ENCODE assay signal across 8 mouse cellular contexts in the genomic region with DNA sequence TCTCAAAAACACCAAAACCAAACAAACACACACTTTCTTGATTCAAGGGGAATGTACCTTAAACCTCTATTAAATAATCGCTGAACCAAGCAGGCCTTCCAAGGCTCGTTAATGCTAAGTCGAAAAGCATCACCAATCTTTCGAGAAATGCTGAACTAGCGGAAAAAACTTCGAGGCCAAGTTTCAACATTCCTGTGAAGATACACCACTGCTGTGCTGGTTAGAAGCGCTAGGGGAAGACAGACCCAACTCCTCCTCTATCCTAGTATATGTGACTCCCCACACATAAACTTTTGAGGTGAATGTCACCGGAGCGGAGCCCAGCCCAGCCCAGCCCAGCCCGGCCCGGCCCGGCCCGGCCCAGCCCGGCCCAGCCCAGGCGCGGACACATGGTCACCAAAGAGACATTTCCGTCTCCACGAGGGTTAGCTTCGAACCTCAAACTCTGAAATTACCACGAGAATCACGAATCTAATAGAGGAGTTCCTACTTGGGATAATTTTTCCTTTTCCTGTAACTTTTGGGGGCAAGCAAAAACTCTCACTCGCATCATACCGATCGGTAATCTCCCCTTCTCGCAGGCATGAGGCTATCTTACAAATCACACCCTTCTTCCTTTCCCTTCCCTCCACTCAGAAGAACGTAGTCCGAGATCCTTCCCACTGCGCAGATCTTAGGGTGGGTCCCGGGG. TPM values are rescaled to one million over a fixed set of nuclear protein-coding genes. Genes with fewer than 3 reads are reported as not detected.
DNase-seq lines count a peak whose midpoint lies in the region; TF ChIP-seq lines count a peak whose summit lies in the region.

No protein-coding gene starts in this region.

- no peaks in the 10 kb centered on the region for H3K9me3 ChIP-seq in CH12.LX (replicated peaks; ENCODE audit: low read length)
- H3K9me3 ChIP-seq in forebrain, embryonic 10.5 days, result no peaks in the 10 kb centered on the region
- no peaks in the 10 kb centered on the region for H3K9me3 ChIP-seq in megakaryocyte, embryonic 14.5 days

- peaks cover 21 to 66% of the 10 kb centered on the region in 2 experiments for H3K4me1 ChIP-seq in CH12.LX (ENCODE audit: control insufficient read depth in 1 of 2, insufficient read depth in 2 of 2)
- peaks cover 53% of the 10 kb centered on the region for H3K4me1 ChIP-seq in forebrain, embryonic 10.5 days
- H3K4me1 ChIP-seq in megakaryocyte, embryonic 14.5 days, result peaks cover 62% of the 10 kb centered on the region

- H3K4me2 ChIP-seq in CH12.LX (ENCODE audit: insufficient read depth, low read depth, poor library complexity, severe bottlenecking), result peak overlapping the region; percentile 63

- peak overlapping the region; percentile 91 for H3K27ac ChIP-seq in CH12.LX (ENCODE audit: insufficient read depth, low read depth)
- H3K27ac ChIP-seq in forebrain, embryonic 10.5 days, result peak overlapping the region; percentile 96

- H3K9ac ChIP-seq in CH12.LX (ENCODE audit: insufficient read depth, low read depth), result peak overlapping the region; percentile 87

- DNase-seq in 3134 (ENCODE audit: extremely low read depth, insufficient read length, low spot score), result peak; percentile 42
- peak; percentile 58 for DNase-seq in CH12.LX (ENCODE audit: extremely low read depth)
- no peak for DNase-seq in forebrain, embryonic 10.5 days (ENCODE audit: extremely low spot score, low spot score)
- peak; percentile 68 to 75 for DNase-seq in kidney, adult 8-10 months
- no peak for DNase-seq in layer of hippocampus, adult 18-20 months (ENCODE audit: low spot score in 2 of 2)
- DNase-seq in thymus, postnatal 10 days (ENCODE audit: low spot score in 2 of 2), result no peak
- DNase-seq in cerebellum, adult 18-20 months, result no peak

- in situ Hi-C loops in CH12.LX (cut with MboI; ENCODE audit: low pct_ligation_motif_present, low pct_unique_long_range_greater_than_20kb, low sequenced_read_pairs), result no loop called here

- TF ChIP-seq POLR2A in CH12.LX (IDR thresholded peaks at IDR 0.05; ENCODE audit: low read depth, low read length), result no peak

- H3K79me2 ChIP-seq in CH12.LX (replicated peaks; ENCODE audit: control insufficient read depth, extremely low read depth, insufficient read depth, poor library complexity, severe bottlenecking), result peaks cover 54% of the 10 kb centered on the region

- TF ChIP-seq CTCF in CH12.LX (conservative IDR thresholded peaks at IDR 0.05 in 1 of 2, IDR thresholded peaks at IDR 0.05 in 1 of 2; ENCODE audit: low read depth in 2 of 2, low read length in 2 of 2), result no peak

- H3K4me3 ChIP-seq in CH12.LX (replicated peaks in 1 of 3; ENCODE audit: low read depth in 2 of 3, low read length in 2 of 3, poor library complexity in 1 of 3), result peak overlapping the region; percentile 73 to 88 (median 73)
- peak overlapping the region; percentile 84 for H3K4me3 ChIP-seq in forebrain, embryonic 10.5 days
- H3K4me3 ChIP-seq in megakaryocyte, embryonic 14.5 days (replicated peaks), result peak overlapping the region; percentile 95

- dilution Hi-C loops in CH12.LX (cut with MboI; ENCODE audit: extremely low pct_ligation_motif_present, extremely low pct_unique_long_range_greater_than_20kb, low sequenced_read_pairs), result no loop called here

- H3K27me3 ChIP-seq in CH12.LX (replicated peaks), result no peaks in the 10 kb centered on the region
- H3K27me3 ChIP-seq in forebrain, embryonic 10.5 days (ENCODE audit: poor library complexity, severe bottlenecking), result no peaks in the 10 kb centered on the region
- no peaks in the 10 kb centered on the region for H3K27me3 ChIP-seq in megakaryocyte, embryonic 14.5 days (replicated peaks)

- 0 out of 2 replicates have a peak, but pooled peaks have one; percentile 11 for TF ChIP-seq EP300 in CH12.LX (IDR thresholded peaks at IDR 0.05; ENCODE audit: low read length)

- peaks cover 0 to 21% of the 10 kb centered on the region in 2 experiments for H3K36me3 ChIP-seq in CH12.LX (replicated peaks in 1 of 2; ENCODE audit: control insufficient read depth in 1 of 2, insufficient read depth in 1 of 2, low read length in 1 of 2)
- peaks cover 20% of the 10 kb centered on the region for H3K36me3 ChIP-seq in forebrain, embryonic 10.5 days (replicated peaks)
- peaks cover 29% of the 10 kb centered on the region for H3K36me3 ChIP-seq in megakaryocyte, embryonic 14.5 days (replicated peaks; ENCODE audit: low read length)

- WGBS in forebrain, embryonic 10.5 days, result 6% methylated on average over 29 of the region's 29 CpGs

- TF ChIP-seq RAD21 in CH12.LX (IDR thresholded peaks at IDR 0.05; ENCODE audit: low read depth, low read length), result no peak

TF ChIP-seq in CH12.LX, 34 proteins besides CTCF, POLR2A, EP300 and RAD21:
- TF ChIP-seq MAFK (IDR thresholded peaks at IDR 0.05; ENCODE audit: insufficient replicate concordance, low read length) (peak; percentile 99), BHLHE40 (IDR thresholded peaks at IDR 0.05; ENCODE audit: low read depth, low read length) (no peak), SIN3A (IDR thresholded peaks at IDR 0.05; ENCODE audit: low read length) (peak; percentile 67; the same call in 1 of the 2 replicates), MEF2A (IDR thresholded peaks at IDR 0.05; ENCODE audit: borderline replicate concordance, low read depth, low read length) (0 out of 2 replicates have a peak, but pooled peaks have one; percentile 17), MYC (IDR thresholded peaks at IDR 0.05; ENCODE audit: low read depth, low read length) (peak; percentile 60), RCOR1 (conservative IDR thresholded peaks at IDR 0.05; ENCODE audit: low read depth, low read length) (no peak), KAT2A (IDR thresholded peaks at IDR 0.05; ENCODE audit: insufficient replicate concordance, low read length) (no peak), ETS1 (conservative IDR thresholded peaks at IDR 0.05; ENCODE audit: low read depth, low read length) (peak; percentile 36), MXI1 (IDR thresholded peaks at IDR 0.05; ENCODE audit: low read depth, low read length) (peak; percentile 80; the same call in 1 of the 2 replicates), MAX (IDR thresholded peaks at IDR 0.05; ENCODE audit: low read length) (0 out of 2 replicates have a peak, but pooled peaks have one; percentile 10)

RNA-seq across cellular contexts. Expression of a gene that starts 1.0 kb away (rescaled TPM):
- total RNA-seq in CH12.LX (2012; rRNA removed), result 82.5 and 106 TPM in 2 replicates
- 77.8 and 80.9 TPM in 2 replicates for total RNA-seq in CH12.LX (2014; rRNA removed)
- 126 and 143 TPM in 2 replicates for polyA plus RNA-seq in CH12.LX (2012; ENCODE audit: insufficient read length, low read depth)
- polyA plus RNA-seq in forebrain, embryonic 10.5 days (2016; fragmentation: Nextera tagmentation; extraction: Ambion mirVana), result 38.2 and 45.2 TPM in 2 replicates
- 136 and 184 TPM in 2 replicates for polyA plus RNA-seq in megakaryocyte, embryonic 14.5 days (2012; ENCODE audit: insufficient read depth, low replicate concordance)
- total RNA-seq in layer of hippocampus, adult 18-20 months (2021), result 10 to 100 TPM; 58.5 to 61.0 TPM

RNA-seq across cellular contexts. Expression of a gene that starts 9.1 kb away (rescaled TPM):
- total RNA-seq in CH12.LX (2012; rRNA removed) (14.4 and 17.3 TPM in 2 replicates), CH12.LX (2014; rRNA removed) (8.6 and 9.8 TPM in 2 replicates)
- 16.5 and 20.1 TPM in 2 replicates for polyA plus RNA-seq in CH12.LX (2012; ENCODE audit: insufficient read length, low read depth)
- polyA plus RNA-seq in forebrain, embryonic 10.5 days (2016; fragmentation: Nextera tagmentation; extraction: Ambion mirVana), result 27.0 and 29.6 TPM in 2 replicates
- 9.1 and 10.9 TPM in 2 replicates for polyA plus RNA-seq in megakaryocyte, embryonic 14.5 days (2012; ENCODE audit: insufficient read depth, low replicate concordance)
- 10 to 100 TPM; 23.2 to 24.4 TPM for total RNA-seq in layer of hippocampus, adult 18-20 months (2021)

RNA-seq across cellular contexts. Expression of a gene that starts 50.4 kb away (rescaled TPM):
- total RNA-seq in CH12.LX (2012; rRNA removed) (not detected in 2 replicates), CH12.LX (2014; rRNA removed) (not detected in 2 replicates)
- polyA plus RNA-seq in CH12.LX (2012; ENCODE audit: insufficient read length, low read depth), result not detected in 2 replicates
- 0.15 and 0.17 TPM in 2 replicates for polyA plus RNA-seq in forebrain, embryonic 10.5 days (2016; fragmentation: Nextera tagmentation; extraction: Ambion mirVana)
- polyA plus RNA-seq in megakaryocyte, embryonic 14.5 days (2012; ENCODE audit: insufficient read depth, low replicate concordance), result not detected in 2 replicates
- under 1 TPM in 1 of 2 experiments, not detected in 1; 0.35 TPM for total RNA-seq in layer of hippocampus, adult 18-20 months (2021)

Comparison
In these comparisons a context has a peak if more than half of its experiments do, and no peak if none do; other contexts are left out.
1. DNase-seq: peak in 3134 (single experiment), CH12.LX (single experiment) and kidney, adult 8-10 months (2 of 2); none in forebrain, embryonic 10.5 days (single experiment), layer of hippocampus, adult 18-20 months (0 of 2), thymus, postnatal 10 days (0 of 2) and cerebellum, adult 18-20 months (0 of 2).
2. Peak in every context shown above with its lines, with median percentiles within 50 percentile points of each other: H3K4me3 ChIP-seq.